Mouse (Mus musculus) stomach, embryonic 16.5 days (tissue): ENCODE measurements around the gene Timp3. TPM values are rescaled to one million over a fixed set of nuclear protein-coding genes. Genes with fewer than 3 reads are reported as not detected.

Experiments
- ATAC-seq: fragments of 200-750 bp; cut with Nextera tagmentation; 2 replicates; pipeline ENCODE4 v1.8.0; 2017; ENCODE audit warnings: moderate number of reproducible peaks, moderate TSS enrichment; ENCODE audit not compliant: insufficient read depth, low FRiP score
- H3K27ac ChIP-seq: fragments of 300-500 bp; sonication (generic); 2 replicates; pipeline ENCODE4 v1.5.1; 2014; ENCODE audit warnings: low read length
- H3K27me3 ChIP-seq: fragments of 300-500 bp; sonication (generic); 2 replicates; pipeline ENCODE4 v1.6.1; 2014; ENCODE audit warnings: low read length, control low read depth, mixed read lengths; ENCODE audit not compliant: control insufficient read depth, insufficient read depth
- H3K36me3 ChIP-seq: fragments of 300-500 bp; sonication (generic); 2 replicates; pipeline ENCODE4 v1.6.1; 2014; ENCODE audit warnings: low read length; ENCODE audit not compliant: control insufficient read depth, insufficient read depth
- H3K4me1 ChIP-seq: fragments of 300-500 bp; sonication (generic); 2 replicates; pipeline ENCODE4 v1.6.1; 2014; ENCODE audit warnings: low read length, control low read depth, mixed read lengths; ENCODE audit not compliant: control insufficient read depth, insufficient read depth
- H3K4me2 ChIP-seq: fragments of 300-500 bp; sonication (generic); 2 replicates; pipeline ENCODE4 v1.6.1; 2014; ENCODE audit warnings: low read depth, low read length, mixed read lengths
- H3K4me3 ChIP-seq: fragments of 300-500 bp; sonication (generic); replicated peaks from 2 replicates; pipeline ENCODE4 v1.5.1; 2014; ENCODE audit warnings: mild to moderate bottlenecking, low read length
- H3K9ac ChIP-seq: fragments of 300-500 bp; sonication (generic); 2 replicates; pipeline ENCODE4 v1.6.1; 2014; ENCODE audit warnings: low read length
- H3K9me3 ChIP-seq: fragments of 300-500 bp; sonication (generic); replicated peaks from 2 replicates; pipeline ENCODE4 v1.6.1; 2016; ENCODE audit warnings: low read length, control low read depth; ENCODE audit not compliant: control insufficient read depth
- WGBS: fragments of 180-500 bp; shearing (Covaris S2); extraction: QIAGEN DNeasy Blood & Tissue Kit; methylation state at CpG from one replicate; pipeline ENCODE4 v1.1.7; 2014; 5-methylcytosine and 5-hydroxymethylcytosine counted together
- polyA plus RNA-seq: library from polyadenylated mRNA; unstranded; fragments of >200 nt; fragmentation: Nextera tagmentation; extraction: Ambion mirVana; gene quantifications from 2 replicates; pipeline ENCODE4 v1.2.1, GENCODE M21; 2015

Gene Timp3
- polyA plus RNA-seq, 1 experiment from 2014 or later = 76.1 TPM

- peaks cover 8% of the 10 kb centered on the region; the same call in 1 of the 2 replicates for H3K4me1 ChIP-seq
- no peaks in the 10 kb centered on the region for H3K36me3 ChIP-seq
- H3K4me3 ChIP-seq = no peak overlapping the region
- H3K27ac ChIP-seq = no peak overlapping the region
- H3K9me3 ChIP-seq = no peaks in the 10 kb centered on the region
- no peak overlapping the region for H3K4me2 ChIP-seq
- WGBS = 80% methylated on average over 7 of the region's 7 CpGs
- H3K27me3 ChIP-seq = no peaks in the 10 kb centered on the region
- no peak overlapping the region for H3K9ac ChIP-seq
- no peak for ATAC-seq
Measured at GRCm38 (mm10) chr10:86317633-86318032, 17.5 kb downstream of the Timp3 start.

DNA sequence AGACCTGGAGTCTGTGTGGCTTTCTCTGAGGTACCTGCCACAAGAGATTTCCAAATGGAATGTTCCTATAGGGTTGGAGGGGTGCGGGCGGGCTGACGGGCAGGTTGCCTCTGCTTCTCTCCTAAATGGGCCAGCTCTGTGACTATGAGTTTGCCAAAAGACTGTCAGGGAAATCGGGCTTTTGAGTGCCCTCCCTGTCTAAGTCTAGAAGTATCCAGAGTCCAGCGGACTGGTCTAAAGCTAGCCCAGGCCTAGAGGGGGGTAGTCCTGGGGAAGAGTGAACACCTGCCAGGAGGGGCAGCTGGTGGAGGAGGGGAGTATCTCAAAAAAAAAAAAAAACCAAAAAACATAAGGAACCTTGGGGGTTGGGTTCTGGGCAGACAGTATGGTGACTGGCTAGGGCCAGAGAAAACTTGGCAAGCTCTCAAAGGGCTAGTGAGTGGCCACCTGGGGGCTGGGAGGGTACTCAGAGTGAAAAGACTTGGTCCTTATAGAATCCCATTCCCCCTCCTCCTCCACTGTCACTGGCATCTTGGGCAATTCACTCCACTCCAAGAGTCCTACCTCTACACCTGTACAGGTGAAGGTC lies 18.5 kb downstream of the Timp3 start:
- H3K4me3 ChIP-seq = no peak overlapping the region
- 0 out of 2 replicates have a peak, but pooled peaks cover 4% of the 10 kb centered on the region for H3K4me1 ChIP-seq
- no peaks in the 10 kb centered on the region for H3K27me3 ChIP-seq
- H3K9me3 ChIP-seq = no peaks in the 10 kb centered on the region
- H3K9ac ChIP-seq = no peak overlapping the region
- H3K4me2 ChIP-seq = no peak overlapping the region
- no peaks in the 10 kb centered on the region for H3K36me3 ChIP-seq
- 85% methylated on average over 5 of the region's 5 CpGs for WGBS
- H3K27ac ChIP-seq = no peak overlapping the region
- no peak for ATAC-seq

DNA sequence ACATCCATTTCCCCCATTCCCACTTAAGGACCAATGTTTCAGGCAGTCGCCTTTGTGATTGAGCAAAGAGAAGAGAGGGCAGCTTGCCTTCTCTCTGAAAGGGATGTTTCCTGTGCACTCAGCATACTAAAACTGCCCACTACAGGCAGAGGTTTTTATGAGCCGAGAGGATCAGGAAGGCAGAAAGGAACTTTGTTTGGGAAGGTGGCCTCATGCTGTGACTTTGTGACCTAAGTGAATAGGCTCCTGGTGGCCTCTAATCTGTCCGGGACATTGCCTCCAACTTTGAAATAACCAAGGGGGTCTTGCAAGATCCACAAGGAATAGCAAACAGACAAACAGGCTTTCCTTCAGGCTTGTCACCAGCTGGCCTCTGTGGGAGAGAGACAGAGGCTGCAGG lies 19.4 kb downstream of the Timp3 start:
- Histone ChIP-seq H3K4me2 (no peak overlapping the region), H3K27me3 (no peaks in the 10 kb centered on the region), H3K36me3 (no peaks in the 10 kb centered on the region), H3K9ac (no peak overlapping the region), H3K4me3 (no peak overlapping the region), H3K4me1 (0 out of 2 replicates have a peak, but pooled peaks cover 3% of the 10 kb centered on the region), H3K9me3 (no peaks in the 10 kb centered on the region), H3K27ac (no peak overlapping the region)
- no peak for ATAC-seq
- WGBS = 53% methylated on average over 3 of the region's 3 CpGs

GRCm38 (mm10) chr10:86320204-86320603 lies 20.0 kb downstream of the Timp3 start:
- ATAC-seq = no peak
- Histone ChIP-seq H3K4me1 (0 out of 2 replicates have a peak, but pooled peaks cover 3% of the 10 kb centered on the region), H3K27me3 (no peaks in the 10 kb centered on the region), H3K9me3 (no peaks in the 10 kb centered on the region), H3K27ac (no peak overlapping the region), H3K4me3 (no peak overlapping the region), H3K36me3 (no peaks in the 10 kb centered on the region), H3K4me2 (no peak overlapping the region), H3K9ac (no peak overlapping the region)
- 81% methylated on average over 5 of the region's 5 CpGs for WGBS

- ATAC-seq = no peak
- Histone ChIP-seq H3K27ac (no peak overlapping the region), H3K36me3 (no peaks in the 10 kb centered on the region), H3K9me3 (no peaks in the 10 kb centered on the region), H3K4me2 (no peak overlapping the region), H3K9ac (no peak overlapping the region), H3K4me1 (0 out of 2 replicates have a peak, but pooled peaks cover 3% of the 10 kb centered on the region), H3K27me3 (no peaks in the 10 kb centered on the region), H3K4me3 (no peak overlapping the region)
- WGBS = 62% methylated on average over 8 of the region's 8 CpGs
Measured at GRCm38 (mm10) chr10:86321194-86321593, 21.0 kb downstream of the Timp3 start.

GRCm38 (mm10) chr10:86322006-86322405 lies 21.8 kb downstream of the Timp3 start:
- 0 out of 2 replicates have a peak, but pooled peaks cover 3% of the 10 kb centered on the region for H3K4me1 ChIP-seq
- no peaks in the 10 kb centered on the region for H3K36me3 ChIP-seq
- H3K27ac ChIP-seq = no peak overlapping the region
- no peak for ATAC-seq
- H3K9me3 ChIP-seq = no peaks in the 10 kb centered on the region
- WGBS = 45% methylated on average over 1 of the region's 1 CpGs
- H3K9ac ChIP-seq = no peak overlapping the region
- H3K4me3 ChIP-seq = no peak overlapping the region
- H3K4me2 ChIP-seq = no peak overlapping the region
- H3K27me3 ChIP-seq = no peaks in the 10 kb centered on the region

DNA sequence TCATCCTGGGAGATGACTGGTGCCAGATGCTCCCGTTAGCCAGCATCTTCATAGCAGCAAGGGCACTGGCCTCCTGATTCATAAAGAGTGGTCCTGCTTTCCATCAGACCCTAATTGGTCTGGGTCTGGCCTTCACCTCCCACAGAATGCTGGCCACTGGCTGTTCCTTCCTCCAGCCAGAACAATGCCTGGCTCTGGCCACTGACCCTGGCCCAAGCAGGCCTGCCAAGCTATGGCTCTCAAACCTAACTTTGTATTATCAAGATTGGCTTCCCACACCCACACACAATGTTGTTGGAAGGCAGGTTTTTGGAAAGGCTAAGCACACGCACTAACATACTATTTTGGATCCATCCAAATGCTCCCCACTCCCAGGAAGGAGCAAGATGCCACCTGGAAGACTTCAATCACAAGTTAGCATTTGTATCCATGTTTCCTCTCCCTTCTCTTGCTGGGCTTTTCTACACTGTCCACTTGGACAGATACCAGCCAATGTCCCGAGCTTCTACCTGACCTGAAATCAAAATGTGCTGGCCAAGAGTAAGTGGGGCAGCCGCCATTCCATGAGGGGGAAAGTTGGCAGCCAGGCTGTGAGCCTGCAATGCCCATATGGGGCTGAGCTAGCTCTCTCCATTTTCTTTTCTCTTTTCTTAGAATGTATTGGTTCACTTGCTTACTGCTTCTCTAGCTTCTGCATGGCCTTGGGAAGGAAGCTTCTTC lies 23.3 kb downstream of the Timp3 start:
- no peaks in the 10 kb centered on the region for H3K9me3 ChIP-seq
- 74% methylated on average over 4 of the region's 4 CpGs for WGBS
- H3K9ac ChIP-seq = no peak overlapping the region
- ATAC-seq = no peak
- 0 out of 2 replicates have a peak, but pooled peaks cover 3% of the 10 kb centered on the region for H3K4me1 ChIP-seq
- H3K36me3 ChIP-seq = no peaks in the 10 kb centered on the region
- H3K4me3 ChIP-seq = no peak overlapping the region
- H3K27ac ChIP-seq = no peak overlapping the region
- H3K4me2 ChIP-seq = no peak overlapping the region
- H3K27me3 ChIP-seq = no peaks in the 10 kb centered on the region

- WGBS = 47% methylated on average over 6 of the region's 6 CpGs
- no peak overlapping the region for H3K27ac ChIP-seq
- ATAC-seq = peak; percentile 34; the same call in 1 of the 2 replicates
- no peak overlapping the region for H3K4me2 ChIP-seq
- no peaks in the 10 kb centered on the region for H3K27me3 ChIP-seq
- H3K4me1 ChIP-seq = 0 out of 2 replicates have a peak, but pooled peaks cover 9% of the 10 kb centered on the region
- no peak overlapping the region for H3K9ac ChIP-seq
- no peaks in the 10 kb centered on the region for H3K36me3 ChIP-seq
- H3K4me3 ChIP-seq = no peak overlapping the region
- H3K9me3 ChIP-seq = no peaks in the 10 kb centered on the region
Measured at GRCm38 (mm10) chr10:86325272-86325671, 25.1 kb downstream of the Timp3 start.

GRCm38 (mm10) chr10:86328143-86328542 lies 28.0 kb downstream of the Timp3 start:
- no peak for ATAC-seq
- H3K36me3 ChIP-seq = no peaks in the 10 kb centered on the region
- WGBS = 87% methylated on average over 4 of the region's 4 CpGs
- no peak overlapping the region for H3K4me3 ChIP-seq
- H3K9me3 ChIP-seq = no peaks in the 10 kb centered on the region
- H3K4me1 ChIP-seq = peaks cover 33% of the 10 kb centered on the region
- no peak overlapping the region for H3K27ac ChIP-seq
- no peak overlapping the region for H3K9ac ChIP-seq
- H3K4me2 ChIP-seq = no peak overlapping the region
- H3K27me3 ChIP-seq = no peaks in the 10 kb centered on the region
